Mouse (Mus musculus): ENCODE measurements around the gene Slc24a1. TPM values are rescaled to one million over a fixed set of nuclear protein-coding genes. Genes with fewer than 3 reads are reported as not detected.
"Not testable (repeated sequence)": the region's sequence is repeated elsewhere in the genome, so short reads cannot be mapped to it uniquely, and the experiment has no call there.

The Slc24a1 gene
- under 1 TPM; 0.14 to 0.15 TPM for total RNA-seq (2021)
- long read RNA-seq, experiment 1, result 0 reads
- long read RNA-seq, experiment 2, partial matches to known transcripts, result 0 of 1 reads
- long read RNA-seq, experiment 2, other reads (novel, unspliced or antisense), result 1 of 1 reads

- intact Hi-C loops (cut with DNase I), result no loop called here
- DNase-seq, result no peak
Measured at GRCm38 (mm10) chr9:64951161-64951657, at the start of gene Slc24a1. Slc24a1 (minus strand) TSS chr9:64951607.

- DNase-seq; intact Hi-C loops (cut with DNase I): not testable (repeated sequence)
Measured at GRCm38 (mm10) chr9:64995464-64995863, 44.1 kb upstream of the Slc24a1 start.

- DNase-seq, result no peak
Measured at GRCm38 (mm10) chr9:64990291-64990690, 38.9 kb upstream of the Slc24a1 start.

GRCm38 (mm10) chr9:64988443-64988842 lies 37.0 kb upstream of the Slc24a1 start:
- no peak for DNase-seq
- intact Hi-C loops (cut with DNase I), result no loop called here

More at GRCm38 (mm10) chr9:64990291-64990690, 38.9 kb upstream of the Slc24a1 start:
- intact Hi-C loops (cut with DNase I), result no loop called here

GRCm38 (mm10) chr9:64987651-64988050 lies 36.2 kb upstream of the Slc24a1 start:
- no peak for DNase-seq
- intact Hi-C loops (cut with DNase I), result no loop called here

GRCm38 (mm10) chr9:64985807-64986206 lies 34.4 kb upstream of the Slc24a1 start:
- intact Hi-C loops (cut with DNase I), result no loop called here
- DNase-seq, result no peak

GRCm38 (mm10) chr9:64985037-64985794 lies 33.8 kb upstream of the Slc24a1 start:
- intact Hi-C loops (cut with DNase I), result no loop called here
- no peak for DNase-seq

GRCm38 (mm10) chr9:64981904-64982303 lies 30.5 kb upstream of the Slc24a1 start:
- intact Hi-C loops (cut with DNase I), result no loop called here
- DNase-seq, result no peak

- no peak for DNase-seq
- intact Hi-C loops (cut with DNase I), result no loop called here
Measured at GRCm38 (mm10) chr9:64980548-64980947, 29.1 kb upstream of the Slc24a1 start.

- no peak for DNase-seq
- intact Hi-C loops (cut with DNase I), result loop anchor here (2.0 to 10.0 kb wide), 3 partner anchors 24 to 616 kb away; partner anchors contain the start of gene Dis3l
Measured at GRCm38 (mm10) chr9:64960978-64961320, 9.5 kb upstream of the Slc24a1 start.

- peak; percentile 96 to 99 for DNase-seq
- intact Hi-C loops (cut with DNase I), result loop anchor here (2.0 to 10.0 kb wide), 3 partner anchors 24 to 616 kb away; partner anchors contain the start of gene Dis3l
Measured at GRCm38 (mm10) chr9:64960117-64960977, 8.9 kb upstream of the Slc24a1 start, which contains the start of gene Ints14. Ints14 (plus strand) TSS chr9:64960905.

- DNase-seq, result no peak
- intact Hi-C loops (cut with DNase I), result no loop called here
Measured at GRCm38 (mm10) chr9:64957276-64957675, 5.9 kb upstream of the Slc24a1 start.

- DNase-seq, result peak in 1 of 2 experiments; percentile 21
- intact Hi-C loops (cut with DNase I), result no loop called here
Measured at GRCm38 (mm10) chr9:64956337-64956736, 4.9 kb upstream of the Slc24a1 start.

GRCm38 (mm10) chr9:64953190-64953589 lies 1.8 kb upstream of the Slc24a1 start:
- intact Hi-C loops (cut with DNase I), result no loop called here
- DNase-seq, result no peak

- intact Hi-C loops (cut with DNase I), result no loop called here
- no peak for DNase-seq
Measured at GRCm38 (mm10) chr9:64952055-64952454, 648 bp upstream of the Slc24a1 start.

GRCm38 (mm10) chr9:64947483-64948095 lies 3.8 kb downstream of the Slc24a1 start:
- intact Hi-C loops (cut with DNase I), result no loop called here
- DNase-seq, result no peak

- intact Hi-C loops (cut with DNase I), result no loop called here
- DNase-seq, result no peak
Measured at GRCm38 (mm10) chr9:64943997-64944396, 7.4 kb downstream of the Slc24a1 start.

- intact Hi-C loops (cut with DNase I), result no loop called here
- no peak for DNase-seq
Measured at GRCm38 (mm10) chr9:64941650-64942049, 9.8 kb downstream of the Slc24a1 start.

GRCm38 (mm10) chr9:64940731-64941346 lies 10.6 kb downstream of the Slc24a1 start:
- DNase-seq, result no peak
- intact Hi-C loops (cut with DNase I), result no loop called here

- intact Hi-C loops (cut with DNase I), result no loop called here
- DNase-seq, result no peak
Measured at GRCm38 (mm10) chr9:64939790-64940189, 11.6 kb downstream of the Slc24a1 start.
